29 mouse cellular contexts compared by ENCODE assay signal in genomic region chr3:145198050-145198449, GRCm38 (mm10).
DNase-seq lines count a peak whose midpoint lies in the region; ATAC-seq and TF ChIP-seq lines count a peak whose summit lies in the region.
"Had no signal": no experiment of that assay in that cellular context is flagged by ENCODE, and none has a peak within 500 bp of the region (broad histone marks: within the 10 kb centered on the region; RNA-seq: fewer than 3 reads in every experiment).

No protein-coding gene starts in this region.

- no peaks in the 10 kb centered on the region for H3K27me3 ChIP-seq in CH12.LX (replicated peaks)
- no peaks in the 10 kb centered on the region for H3K27me3 ChIP-seq in embryonic facial prominence, embryonic 15.5 days
- H3K27me3 ChIP-seq: heart, embryonic 15.5 days; limb, embryonic 15.5 days; liver, embryonic 13.5 days; midbrain, embryonic 15.5 days; neural tube, embryonic 13.5 days had no signal

- TF ChIP-seq POLR2A in CH12.LX (IDR thresholded peaks at IDR 0.05; ENCODE audit: low read depth, low read length) = no peak

- DNase-seq in adrenal gland, adult 2 months = peak; percentile 2
- DNase-seq in adrenal gland, postnatal 36 days = no peak
- DNase-seq in CH12.LX (ENCODE audit: extremely low read depth) = peak; percentile 73
- DNase-seq in kidney, adult 9 months = no peak
- no peak for DNase-seq in left cerebral cortex, adult 2 months (ENCODE audit: extremely low spot score in 1 of 2, low spot score in 2 of 2)
- no peak for DNase-seq in cerebellum, adult 9-11 months
- DNase-seq: adrenal gland, postnatal 25 days; cerebellum, adult 2 months; cerebellum, postnatal 36 days; gastrocnemius, postnatal 14 days; heart, adult 11 months; kidney, adult 18-20 months; kidney, postnatal 36 days; liver, embryonic 13.5 days; lung, adult 2 months; lung, postnatal 10 days; thymus, adult 2 months; thymus, postnatal 4 days had no signal

- no peak overlapping the region for H3K9ac ChIP-seq in CH12.LX (ENCODE audit: insufficient read depth, low read depth)
- H3K9ac ChIP-seq in embryonic facial prominence, embryonic 15.5 days = no peak overlapping the region
- H3K9ac ChIP-seq: heart, embryonic 15.5 days; limb, embryonic 15.5 days; liver, embryonic 13.5 days; midbrain, embryonic 15.5 days; neural tube, embryonic 13.5 days had no signal

- in situ Hi-C loops in CH12.LX (cut with MboI; ENCODE audit: low pct_ligation_motif_present, low pct_unique_long_range_greater_than_20kb, low sequenced_read_pairs) = no loop called here

- H3K4me1 ChIP-seq in CH12.LX (ENCODE audit: control insufficient read depth in 1 of 2, insufficient read depth in 2 of 2) = peaks cover 2 to 11% of the 10 kb centered on the region in 2 experiments; a peak in 2 of 4 replicates
- H3K4me1 ChIP-seq in embryonic facial prominence, embryonic 15.5 days = no peaks in the 10 kb centered on the region
- H3K4me1 ChIP-seq: heart, embryonic 10.5 days; heart, embryonic 15.5 days; limb, embryonic 15.5 days; liver, embryonic 13.5 days; midbrain, embryonic 10.5 days; midbrain, embryonic 15.5 days; neural tube, embryonic 13.5 days had no signal

- peak; percentile 54; the same call in 1 of the 2 replicates for ATAC-seq in embryonic facial prominence, embryonic 15.5 days (ENCODE audit: insufficient number of reproducible peaks, low FRiP score, low TSS enrichment, low read depth)
- ATAC-seq: forebrain, embryonic 14.5 days; hindbrain, embryonic 16.5 days; midbrain, embryonic 15.5 days had no signal

- dilution Hi-C loops in CH12.LX (cut with MboI; ENCODE audit: extremely low pct_ligation_motif_present, extremely low pct_unique_long_range_greater_than_20kb, low sequenced_read_pairs) = no loop called here

- H3K9me3 ChIP-seq in CH12.LX (replicated peaks; ENCODE audit: low read length) = no peaks in the 10 kb centered on the region
- H3K9me3 ChIP-seq in embryonic facial prominence, embryonic 15.5 days (replicated peaks) = no peaks in the 10 kb centered on the region
- H3K9me3 ChIP-seq: heart, embryonic 10.5 days; heart, embryonic 15.5 days; limb, embryonic 10.5 days; limb, embryonic 15.5 days; liver, embryonic 13.5 days; midbrain, embryonic 10.5 days; midbrain, embryonic 15.5 days; neural tube, embryonic 13.5 days had no signal

- H3K4me3 ChIP-seq in CH12.LX (replicated peaks in 1 of 3; ENCODE audit: low read depth in 2 of 3, low read length in 2 of 3, poor library complexity in 1 of 3) = no peak overlapping the region
- H3K4me3 ChIP-seq in embryonic facial prominence, embryonic 15.5 days (replicated peaks) = no peak overlapping the region
- no peak overlapping the region for H3K4me3 ChIP-seq in left cerebral cortex, adult 2 months
- H3K4me3 ChIP-seq: heart, embryonic 10.5 days; heart, embryonic 15.5 days; limb, embryonic 10.5 days; limb, embryonic 15.5 days; liver, embryonic 13.5 days; midbrain, embryonic 10.5 days; midbrain, embryonic 15.5 days; neural tube, embryonic 13.5 days had no signal

- intact Hi-C loops in left cerebral cortex, adult 2 months (cut with DNase I) = no loop called here

- 42% methylated on average over 2 of the region's 2 CpGs for WGBS in embryonic facial prominence, embryonic 15.5 days

- H3K4me2 ChIP-seq in CH12.LX (ENCODE audit: insufficient read depth, low read depth, poor library complexity, severe bottlenecking) = no peak overlapping the region
- no peak overlapping the region for H3K4me2 ChIP-seq in embryonic facial prominence, embryonic 15.5 days (replicated peaks)
- H3K4me2 ChIP-seq: heart, embryonic 15.5 days; limb, embryonic 15.5 days; liver, embryonic 13.5 days; midbrain, embryonic 15.5 days; neural tube, embryonic 13.5 days had no signal

- TF ChIP-seq EP300 in CH12.LX (IDR thresholded peaks at IDR 0.05; ENCODE audit: low read length) = peak; percentile 68; the same call in 1 of the 2 replicates

- no peak for TF ChIP-seq CTCF in CH12.LX (conservative IDR thresholded peaks at IDR 0.05 in 1 of 2, IDR thresholded peaks at IDR 0.05 in 1 of 2; ENCODE audit: low read depth in 2 of 2, low read length in 2 of 2)
- TF ChIP-seq CTCF in left cerebral cortex, adult 2 months (IDR thresholded peaks at IDR 0.05) = no peak

- H3K27ac ChIP-seq in CH12.LX (ENCODE audit: insufficient read depth, low read depth) = no peak overlapping the region
- no peak overlapping the region for H3K27ac ChIP-seq in embryonic facial prominence, embryonic 15.5 days (replicated peaks)
- no peak overlapping the region for H3K27ac ChIP-seq in left cerebral cortex, adult 2 months
- H3K27ac ChIP-seq: heart, embryonic 10.5 days; heart, embryonic 15.5 days; limb, embryonic 10.5 days; limb, embryonic 15.5 days; liver, embryonic 13.5 days; macrophage; midbrain, embryonic 10.5 days; midbrain, embryonic 15.5 days; neural tube, embryonic 13.5 days had no signal

- no peaks in the 10 kb centered on the region for H3K36me3 ChIP-seq in CH12.LX (replicated peaks in 1 of 2; ENCODE audit: control insufficient read depth in 1 of 2, insufficient read depth in 1 of 2, low read length in 1 of 2)
- no peaks in the 10 kb centered on the region for H3K36me3 ChIP-seq in embryonic facial prominence, embryonic 15.5 days
- H3K36me3 ChIP-seq: heart, embryonic 10.5 days; heart, embryonic 15.5 days; limb, embryonic 10.5 days; limb, embryonic 15.5 days; liver, embryonic 13.5 days; midbrain, embryonic 10.5 days; midbrain, embryonic 15.5 days; neural tube, embryonic 13.5 days had no signal

- H3K79me2 ChIP-seq in CH12.LX (replicated peaks; ENCODE audit: control insufficient read depth, extremely low read depth, insufficient read depth, poor library complexity, severe bottlenecking) = no peaks in the 10 kb centered on the region

- TF ChIP-seq RAD21 in CH12.LX (IDR thresholded peaks at IDR 0.05; ENCODE audit: low read depth, low read length) = no peak

TF ChIP-seq in CH12.LX, 34 proteins besides CTCF, POLR2A, EP300 and RAD21:
- TF ChIP-seq MAX (IDR thresholded peaks at IDR 0.05; ENCODE audit: low read length) = peak; percentile 51; the same call in 1 of the 2 replicates
- TF ChIP-seq USF2 (conservative IDR thresholded peaks at IDR 0.05; ENCODE audit: low read depth, low read length) = no peak
- TF ChIP-seq BHLHE40 (IDR thresholded peaks at IDR 0.05; ENCODE audit: low read depth, low read length) = peak; percentile 56
- TF ChIP-seq JUND (conservative IDR thresholded peaks at IDR 0.05; ENCODE audit: low read depth, low read length) = peak; percentile 36; the same call in 1 of the 2 replicates
- TF ChIP-seq JUN (IDR thresholded peaks at IDR 0.05; ENCODE audit: insufficient read depth, low read depth, low read length) = no peak
- TF ChIP-seq MYC (IDR thresholded peaks at IDR 0.05; ENCODE audit: low read depth, low read length) = peak; percentile 79
- no peak for TF ChIP-seq NRF1 (IDR thresholded peaks at IDR 0.05; ENCODE audit: low read depth, low read length)
- TF ChIP-seq ETS1 (conservative IDR thresholded peaks at IDR 0.05; ENCODE audit: low read depth, low read length) = peak; percentile 68

Comparison
In these comparisons a context has a peak if more than half of its experiments do, and no peak if none do; other contexts are left out.
1. DNase-seq: peak in adrenal gland, adult 2 months (single experiment) and CH12.LX (single experiment); none in adrenal gland, postnatal 36 days (0 of 2), kidney, adult 9 months (single experiment), left cerebral cortex, adult 2 months (0 of 2) and cerebellum, adult 9-11 months (single experiment).